Mouse (Mus musculus) erythroblast, embryonic 14.5 days (primary cell): ENCODE measurements around the gene Stk4. TPM values are rescaled to one million over a fixed set of nuclear protein-coding genes. Genes with fewer than 3 reads are reported as not detected.

Experiments used
- H3K27me3 ChIP-seq: 2 replicates; pipeline ENCODE4 v1.6.1; 2012; ENCODE audit warnings: inconsistent platforms; ENCODE audit not compliant: control insufficient read depth
- H3K36me3 ChIP-seq: 2 replicates; pipeline ENCODE4 v1.6.1; 2012; ENCODE audit warnings: mild to moderate bottlenecking, inconsistent platforms; ENCODE audit not compliant: control insufficient read depth
- H3K4me1 ChIP-seq: 2 replicates; pipeline ENCODE4 v1.6.1; 2012; ENCODE audit warnings: inconsistent platforms; ENCODE audit not compliant: control insufficient read depth
- H3K4me3 ChIP-seq: replicated peaks from 2 replicates; pipeline ENCODE3; 2012; ENCODE audit warnings: moderate library complexity, mild to moderate bottlenecking, inconsistent platforms
- H3K9me3 ChIP-seq: 2 replicates; pipeline ENCODE4 v1.6.1; 2012; ENCODE audit warnings: low read length, inconsistent platforms, mixed read lengths; ENCODE audit not compliant: control insufficient read depth
- GATA1 ChIP-seq: IDR thresholded peaks from 2 replicates; pipeline ENCODE4 v1.6.1; 2012; ENCODE audit warnings: low read length, inconsistent platforms, mixed read lengths
- TAL1 ChIP-seq: IDR thresholded peaks from 3 replicates; pipeline ENCODE4 v1.6.1; 2012; ENCODE audit warnings: low read length, inconsistent platforms, mixed read lengths
- polyA plus RNA-seq: library from polyadenylated mRNA; stranded (reverse); fragments of >175 nt; gene quantifications from 2 replicates; pipeline ENCODE4 v1.2.3, GENCODE M21; 2012

The Stk4 gene
- polyA plus RNA-seq, 1 experiment = 0.71 TPM

GRCm38 (mm10) chr2:164174649-164175395 lies 104.7 kb downstream of the Stk4 start:
- no peaks in the 10 kb centered on the region for H3K4me1 ChIP-seq

GRCm38 (mm10) chr2:164175850-164176249 lies 105.7 kb downstream of the Stk4 start:
- H3K4me1 ChIP-seq = no peaks in the 10 kb centered on the region
- no peaks in the 10 kb centered on the region for H3K36me3 ChIP-seq
- peaks cover 17% of the 10 kb centered on the region for H3K27me3 ChIP-seq
- no peak for TF ChIP-seq TAL1
- TF ChIP-seq GATA1 = no peak
- H3K4me3 ChIP-seq = no peak overlapping the region
- H3K9me3 ChIP-seq = no peaks in the 10 kb centered on the region

More at GRCm38 (mm10) chr2:164174649-164175395, 104.7 kb downstream of the Stk4 start:
- no peaks in the 10 kb centered on the region for H3K36me3 ChIP-seq
- TF ChIP-seq GATA1 (no peak), TAL1 (no peak)
- H3K4me3 ChIP-seq = no peak overlapping the region
- H3K9me3 ChIP-seq = no peaks in the 10 kb centered on the region
- peaks cover 27% of the 10 kb centered on the region for H3K27me3 ChIP-seq

GRCm38 (mm10) chr2:164177831-164178230 lies 107.7 kb downstream of the Stk4 start:
- Histone ChIP-seq H3K4me1 (no peaks in the 10 kb centered on the region), H3K4me3 (no peak overlapping the region), H3K36me3 (no peaks in the 10 kb centered on the region), H3K9me3 (no peaks in the 10 kb centered on the region), H3K27me3 (peaks cover 5% of the 10 kb centered on the region; the same call in 1 of the 2 replicates)
- TF ChIP-seq TAL1 (no peak), GATA1 (no peak)

DNA sequence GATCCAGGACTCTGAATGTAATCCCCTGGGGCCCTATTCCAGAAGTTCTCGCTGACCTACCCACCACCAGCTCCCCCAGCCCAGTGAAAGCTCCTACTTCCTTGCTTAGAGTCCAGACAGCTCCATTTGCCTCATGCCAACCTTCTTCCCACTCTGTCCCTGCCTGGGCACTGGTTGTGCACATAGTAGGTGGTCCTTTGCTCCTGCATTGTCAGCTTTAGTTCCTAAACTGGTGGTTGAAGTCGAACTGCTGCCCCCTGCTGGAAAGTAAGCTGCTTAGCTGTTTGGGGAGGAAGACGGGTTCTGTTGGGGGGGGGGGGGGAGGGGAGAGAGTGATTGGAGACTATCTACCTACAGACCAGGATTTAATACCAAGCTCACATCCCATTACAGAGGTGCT lies 110.0 kb downstream of the Stk4 start:
- Histone ChIP-seq H3K4me3 (no peak overlapping the region), H3K27me3 (no peaks in the 10 kb centered on the region), H3K36me3 (no peaks in the 10 kb centered on the region), H3K9me3 (no peaks in the 10 kb centered on the region), H3K4me1 (no peaks in the 10 kb centered on the region; the same call in 1 of the 2 replicates)
- TF ChIP-seq TAL1 = no peak
- TF ChIP-seq GATA1 = no peak

- Histone ChIP-seq H3K9me3 (peaks cover 2% of the 10 kb centered on the region; the same call in 1 of the 2 replicates), H3K4me1 (no peaks in the 10 kb centered on the region; the same call in 1 of the 2 replicates), H3K27me3 (no peaks in the 10 kb centered on the region), H3K4me3 (no peak overlapping the region), H3K36me3 (no peaks in the 10 kb centered on the region)
- TF ChIP-seq GATA1 = no peak
Observed at GRCm38 (mm10) chr2:164180770-164181169, 110.6 kb downstream of the Stk4 start.

- H3K36me3 ChIP-seq = no peaks in the 10 kb centered on the region
- TF ChIP-seq GATA1 (no peak), TAL1 (no peak)
Observed at GRCm38 (mm10) chr2:164182692-164183255, 112.7 kb downstream of the Stk4 start, which contains the start of gene Wfdc5. Gene Wfdc5, minus strand, starts transcription at chr2:164182742.

GRCm38 (mm10) chr2:164183340-164183739 lies 113.2 kb downstream of the Stk4 start:
- Histone ChIP-seq H3K4me1 (no peaks in the 10 kb centered on the region; the same call in 1 of the 2 replicates), H3K36me3 (no peaks in the 10 kb centered on the region), H3K27me3 (no peaks in the 10 kb centered on the region), H3K9me3 (peaks cover 2% of the 10 kb centered on the region; the same call in 1 of the 2 replicates), H3K4me3 (no peak overlapping the region)
- TF ChIP-seq TAL1 (no peak), GATA1 (no peak)

More at GRCm38 (mm10) chr2:164182692-164183255, 112.7 kb downstream of the Stk4 start, which contains the start of gene Wfdc5:
- Histone ChIP-seq H3K4me1 (no peaks in the 10 kb centered on the region; the same call in 1 of the 2 replicates), H3K4me3 (no peak within 1 kb of the TSS), H3K9me3 (peaks cover 2% of the 10 kb centered on the region; the same call in 1 of the 2 replicates), H3K27me3 (no peaks in the 10 kb centered on the region)

DNA sequence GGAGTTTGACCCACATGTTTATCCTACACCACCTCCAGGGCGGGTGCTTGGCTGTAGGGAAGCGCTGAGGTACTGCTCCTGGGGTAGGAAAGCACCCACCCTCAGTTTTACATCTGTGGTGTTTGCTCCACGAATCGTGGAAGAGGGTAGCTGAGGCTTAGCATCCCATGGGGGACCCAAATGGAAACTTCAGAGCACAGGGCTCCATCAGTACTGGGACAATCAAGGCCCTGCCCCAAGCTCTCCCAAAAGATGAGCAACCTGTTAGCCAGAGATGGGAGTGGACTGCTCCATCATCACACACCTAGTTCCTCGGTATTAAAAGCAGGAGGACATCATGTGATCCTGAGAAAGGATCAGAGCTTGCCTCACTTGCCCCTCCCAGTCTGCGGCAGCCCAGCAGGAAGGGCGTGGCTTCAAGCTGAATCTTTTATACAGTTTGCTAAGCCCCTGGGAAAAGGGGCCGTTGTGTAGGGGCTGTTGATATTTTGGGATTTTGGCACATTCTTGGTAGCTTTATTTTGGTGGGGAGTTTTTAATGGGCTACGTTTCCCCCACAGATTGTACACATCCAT lies 114.1 kb downstream of the Stk4 start:
- no peak overlapping the region for H3K4me3 ChIP-seq
- peaks cover 2% of the 10 kb centered on the region; the same call in 1 of the 2 replicates for H3K9me3 ChIP-seq
- TF ChIP-seq GATA1 = no peak
- no peak for TF ChIP-seq TAL1
- no peaks in the 10 kb centered on the region; the same call in 1 of the 2 replicates for H3K4me1 ChIP-seq
- H3K36me3 ChIP-seq = no peaks in the 10 kb centered on the region
- no peaks in the 10 kb centered on the region for H3K27me3 ChIP-seq

DNA sequence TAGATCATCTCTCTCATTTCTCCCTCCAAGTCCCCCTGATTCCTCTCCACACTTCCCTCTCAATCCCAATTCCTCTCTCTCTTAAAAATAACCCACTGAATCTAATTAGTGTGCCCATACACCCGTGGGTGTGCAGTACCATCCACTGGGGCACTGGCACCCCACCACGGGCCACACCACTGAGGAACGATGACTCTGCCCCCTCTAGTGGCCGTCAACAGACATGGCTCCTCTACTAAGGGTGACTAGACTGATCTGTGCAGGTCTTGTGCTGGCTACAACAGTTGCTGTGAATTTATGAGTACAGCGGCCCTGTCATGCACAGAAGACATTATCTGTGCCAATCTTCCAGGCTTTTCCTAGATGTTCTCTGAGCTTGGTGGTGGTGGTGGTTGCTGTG lies 118.6 kb downstream of the Stk4 start:
- TF ChIP-seq GATA1 = no peak
- H3K27me3 ChIP-seq = no peaks in the 10 kb centered on the region
- H3K9me3 ChIP-seq = peaks cover 2% of the 10 kb centered on the region; the same call in 1 of the 2 replicates
- no peak overlapping the region for H3K4me3 ChIP-seq
- no peaks in the 10 kb centered on the region for H3K36me3 ChIP-seq
- H3K4me1 ChIP-seq = no peaks in the 10 kb centered on the region; the same call in 1 of the 2 replicates
